Mouse (Mus musculus): ENCODE measurements at regions not wholly inside any gene's neighbourhood (a gene's known extent, or its start where the extent isn't known, plus 50 kb on each side); places are given as distances from the start of the nearest gene placed in this dataset.

- no peak for TF ChIP-seq CTCF (conservative IDR thresholded peaks at IDR 0.05; ENCODE audit: insufficient read depth, insufficient read length, low read depth, low read length)
- no peak for TF ChIP-seq POLR2A (IDR thresholded peaks at IDR 0.05; ENCODE audit: low read depth, low read length)
Observed at GRCm38 (mm10) chr7:37387871-37388270, 385.6 kb downstream of the Zfp536 start.

Measured in kidney, adult 2 months (tissue).